ENCODE assay signal across 21 mouse cellular contexts in the genomic region with DNA sequence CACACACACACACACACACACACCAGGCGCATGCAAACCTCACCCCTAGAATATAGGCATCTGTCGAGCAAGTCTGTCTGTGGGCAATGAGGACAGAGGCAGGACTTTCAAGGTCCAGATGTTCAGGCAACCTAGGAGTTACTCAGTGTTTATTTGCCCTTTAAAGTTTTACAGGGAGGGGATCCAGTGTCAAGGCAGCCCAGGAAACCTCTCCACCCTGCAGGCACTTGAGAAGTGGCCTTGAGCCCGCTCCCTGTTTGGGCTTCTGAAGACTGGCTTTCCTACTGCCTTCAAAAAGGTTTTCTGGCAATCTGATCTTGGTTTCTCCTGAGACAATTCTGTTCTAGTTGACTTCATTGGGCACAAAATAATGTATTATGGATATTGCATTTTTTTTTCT.
DNase-seq lines count a peak whose midpoint lies in the region; ATAC-seq and TF ChIP-seq lines count a peak whose summit lies in the region.
"Had no signal": no experiment of that assay in that cellular context is flagged by ENCODE, and none has a peak within 500 bp of the region (broad histone marks: within the 10 kb centered on the region; RNA-seq: fewer than 3 reads in every experiment).

No protein-coding gene starts in this region.

- H3K36me3 ChIP-seq in heart, embryonic 12.5 days, result no peaks in the 10 kb centered on the region
- H3K36me3 ChIP-seq: embryonic facial prominence, embryonic 10.5 days; G1E; heart, embryonic 10.5 days; heart, embryonic 15.5 days had no signal

- no peak for TF ChIP-seq CTCF in left cerebral cortex, adult 2 months (IDR thresholded peaks at IDR 0.05)
- no peak for TF ChIP-seq CTCF in layer of hippocampus, adult 2 months (conservative IDR thresholded peaks at IDR 0.05)

- no peaks in the 10 kb centered on the region for H3K4me1 ChIP-seq in heart, embryonic 12.5 days (replicated peaks)
- H3K4me1 ChIP-seq: embryonic facial prominence, embryonic 10.5 days; heart, embryonic 10.5 days; heart, embryonic 15.5 days had no signal

- WGBS in heart, embryonic 12.5 days, result 69% methylated on average over 3 of the region's 3 CpGs

- H3K9ac ChIP-seq in heart, embryonic 12.5 days, result no peak overlapping the region
- H3K9ac ChIP-seq: heart, embryonic 15.5 days; hindbrain, embryonic 14.5 days had no signal

- H3K4me3 ChIP-seq in left cerebral cortex, adult 2 months, result no peak overlapping the region
- no peak overlapping the region for H3K4me3 ChIP-seq in heart, embryonic 12.5 days
- H3K4me3 ChIP-seq in layer of hippocampus, adult 2 months, result no peak overlapping the region
- H3K4me3 ChIP-seq: embryonic facial prominence, embryonic 10.5 days; heart, embryonic 10.5 days; heart, embryonic 15.5 days had no signal

- no peak for ATAC-seq in heart, embryonic 12.5 days (ENCODE audit: insufficient number of reproducible peaks, low FRiP score)
- ATAC-seq: CD4-positive, CD25-positive, alpha-beta regulatory T cell, adult 4 months; forebrain, embryonic 14.5 days; intestine, postnatal 0 days had no signal

- H3K27me3 ChIP-seq in heart, embryonic 12.5 days (replicated peaks), result no peaks in the 10 kb centered on the region
- H3K27me3 ChIP-seq: heart, embryonic 15.5 days had no signal

- H3K27ac ChIP-seq in left cerebral cortex, adult 2 months, result peak overlapping the region; percentile 64; the same call in 1 of the 2 replicates
- no peak overlapping the region for H3K27ac ChIP-seq in heart, embryonic 12.5 days (ENCODE audit: poor library complexity, severe bottlenecking)
- H3K27ac ChIP-seq in layer of hippocampus, adult 2 months, result no peak overlapping the region
- H3K27ac ChIP-seq: embryonic facial prominence, embryonic 10.5 days; heart, embryonic 10.5 days; heart, embryonic 15.5 days; hindbrain, embryonic 14.5 days had no signal

- H3K9me3 ChIP-seq in heart, embryonic 12.5 days (replicated peaks), result no peaks in the 10 kb centered on the region
- H3K9me3 ChIP-seq: embryonic facial prominence, embryonic 10.5 days; heart, embryonic 10.5 days; heart, embryonic 15.5 days had no signal

- no peak overlapping the region for H3K4me2 ChIP-seq in heart, embryonic 12.5 days
- H3K4me2 ChIP-seq: heart, embryonic 15.5 days; hindbrain, embryonic 14.5 days had no signal

- DNase-seq in adrenal gland, adult (ENCODE audit: inconsistent age in 2 of 2, low spot score in 1 of 2), result peak; percentile 66 to 80
- no peak for DNase-seq in adrenal gland, postnatal 4 days (ENCODE audit: low spot score in 2 of 2)
- no peak for DNase-seq in left cerebral cortex, adult 2 months (ENCODE audit: extremely low spot score in 1 of 2, low spot score in 2 of 2)
- DNase-seq in left cerebral cortex, adult 11 months (ENCODE audit: low spot score), result no peak
- peak; percentile 13 for DNase-seq in adrenal gland, postnatal 25 days
- DNase-seq in layer of hippocampus, adult 2 months (ENCODE audit: low spot score in 2 of 2), result no peak
- DNase-seq: B cell, adult 2 months; cerebellum, adult 2 months; cerebellum, postnatal 10 days; heart, adult 18-20 months; heart, postnatal 14 days; kidney, adult 8-10 months had no signal

- intact Hi-C loops in left cerebral cortex, adult 2 months (cut with DNase I), result no loop called here

Comparison
In these comparisons a context has a peak if more than half of its experiments do, and no peak if none do; other contexts are left out.
1. DNase-seq: peak in adrenal gland, adult (2 of 2) and adrenal gland, postnatal 25 days (single experiment); none in adrenal gland, postnatal 4 days (0 of 2), left cerebral cortex, adult 2 months (0 of 2), left cerebral cortex, adult 11 months (single experiment) and layer of hippocampus, adult 2 months (0 of 2).